Mouse (Mus musculus): ENCODE measurements around the gene Tac4.

Gene Tac4

GRCm38 (mm10) chr11:95310648-95311424, 49.5 kb downstream of the Tac4 start:
- in situ Hi-C loops (cut with MboI, MseI), result loop anchor here (5.0 kb wide), 1 partner anchor 41 kb away; no protein-coding TSS in a partner anchor

- in situ Hi-C loops (cut with MboI, MseI), result loop anchor here (5.0 kb wide), 1 partner anchor 41 kb away; no protein-coding TSS in a partner anchor
Observed at GRCm38 (mm10) chr11:95311425-95311807, 50.1 kb downstream of the Tac4 start.

- in situ Hi-C loops (cut with MboI, MseI), result no loop called here
Observed at GRCm38 (mm10) chr11:95315215-95315955, 54.1 kb downstream of the Tac4 start.

- in situ Hi-C loops (cut with MboI, MseI), result no loop called here
Observed at GRCm38 (mm10) chr11:95318116-95318515, 56.8 kb downstream of the Tac4 start.
